Mouse (Mus musculus): ENCODE results near the gene Il12rb2. TPM values are rescaled to one million over a fixed set of nuclear protein-coding genes. Genes with fewer than 3 reads are reported as not detected.

Il12rb2 gene
- polyA plus RNA-seq, 3 experiments from 2014 or later: 23.3 TPM; not detected in 2

- peak; percentile 15 for ATAC-seq
Measured at GRCm38 (mm10) chr6:67292042-67292623, 83.9 kb downstream of the Il12rb2 start.

GRCm38 (mm10) chr6:67282897-67283296 is 93.1 kb downstream of the Il12rb2 start:
- ATAC-seq: no peak

GRCm38 (mm10) chr6:67281614-67282197 is 94.3 kb downstream of the Il12rb2 start:
- no peak for ATAC-seq

GRCm38 (mm10) chr6:67277944-67278343 is 98.0 kb downstream of the Il12rb2 start:
- ATAC-seq: no peak

- no peak for ATAC-seq
Measured at GRCm38 (mm10) chr6:67269459-67269858, 106.5 kb downstream of the Il12rb2 start.

GRCm38 (mm10) chr6:67268983-67269382 is 107.0 kb downstream of the Il12rb2 start:
- no peak for ATAC-seq

- ATAC-seq: no peak
Measured at GRCm38 (mm10) chr6:67268245-67268612, 107.8 kb downstream of the Il12rb2 start.

- ATAC-seq: peak; percentile 9
Measured at GRCm38 (mm10) chr6:67267408-67268244, 108.4 kb downstream of the Il12rb2 start.

GRCm38 (mm10) chr6:67266664-67267407 is 109.2 kb downstream of the Il12rb2 start:
- peak; percentile 92 for ATAC-seq

- ATAC-seq: peak; percentile 33
Measured at GRCm38 (mm10) chr6:67266159-67266657, 109.8 kb downstream of the Il12rb2 start.

GRCm38 (mm10) chr6:67264935-67265334 is 111.1 kb downstream of the Il12rb2 start:
- no peak for ATAC-seq

GRCm38 (mm10) chr6:67251095-67251494 is 124.9 kb downstream of the Il12rb2 start:
- no peak for ATAC-seq

- ATAC-seq: no peak
Measured at GRCm38 (mm10) chr6:67244451-67244850, 131.5 kb downstream of the Il12rb2 start.

GRCm38 (mm10) chr6:67243765-67244420 is 132.1 kb downstream of the Il12rb2 start:
- ATAC-seq: no peak

Other genes with a start within 250 kb of the Il12rb2 start
- 100 to 1,000 TPM; 239 to 299 (median 256) TPM for gene Serbp1, start 138.0 kb downstream of the Il12rb2 start, polyA plus RNA-seq (2017; shearing (Covaris generic))
- 1 to 10 TPM in 1 of 3 experiments, under 1 TPM in 2; 0.30 to 1.3 (median 0.44) TPM for gene Il23r, start 115.7 kb upstream of the Il12rb2 start, polyA plus RNA-seq (2017; shearing (Covaris generic))
- under 1 TPM in 1 of 3 experiments, not detected in 2; 0.19 TPM for gene Tacstd2, start 159.6 kb upstream of the Il12rb2 start, polyA plus RNA-seq (2017; shearing (Covaris generic))